Mouse (Mus musculus) T-cell, adult 2 months (primary cell): ENCODE data around the gene Pcsk5.

Experiments
- DNase-seq: peaks from one replicate; pipeline ENCODE4 v3.0.0; 2022; ENCODE audit warnings: low spot score

Pcsk5 gene

GRCm38 (mm10) chr19:17572315-17572714 lies 265.1 kb downstream of the Pcsk5 start:
- no peak for DNase-seq

- no peak for DNase-seq
Measured at GRCm38 (mm10) chr19:17570936-17571335, 266.5 kb downstream of the Pcsk5 start.

GRCm38 (mm10) chr19:17567264-17567663 lies 270.2 kb downstream of the Pcsk5 start:
- no peak for DNase-seq

GRCm38 (mm10) chr19:17566097-17566496 lies 271.3 kb downstream of the Pcsk5 start:
- no peak for DNase-seq

- DNase-seq = no peak
Measured at GRCm38 (mm10) chr19:17558764-17559163, 278.7 kb downstream of the Pcsk5 start.

GRCm38 (mm10) chr19:17555159-17555558 lies 282.3 kb downstream of the Pcsk5 start:
- DNase-seq = no peak

- no peak for DNase-seq
Measured at GRCm38 (mm10) chr19:17554571-17554970, 282.9 kb downstream of the Pcsk5 start.

GRCm38 (mm10) chr19:17553396-17554100 lies 283.9 kb downstream of the Pcsk5 start:
- no peak for DNase-seq

GRCm38 (mm10) chr19:17528746-17529532 lies 308.5 kb downstream of the Pcsk5 start:
- no peak for DNase-seq

- DNase-seq = no peak
Measured at GRCm38 (mm10) chr19:17525558-17525957, 311.9 kb downstream of the Pcsk5 start.

GRCm38 (mm10) chr19:17514456-17514855 lies 323.0 kb downstream of the Pcsk5 start:
- DNase-seq = no peak

GRCm38 (mm10) chr19:17511283-17511682 lies 326.1 kb downstream of the Pcsk5 start:
- DNase-seq = no peak

GRCm38 (mm10) chr19:17504212-17504611 lies 333.2 kb downstream of the Pcsk5 start:
- no peak for DNase-seq

- no peak for DNase-seq
Measured at GRCm38 (mm10) chr19:17498586-17499235, 338.7 kb downstream of the Pcsk5 start.

- no peak for DNase-seq
Measured at GRCm38 (mm10) chr19:17496131-17496530, 341.3 kb downstream of the Pcsk5 start.

GRCm38 (mm10) chr19:17491822-17492544 lies 345.4 kb downstream of the Pcsk5 start:
- no peak for DNase-seq

GRCm38 (mm10) chr19:17491322-17491721 lies 346.1 kb downstream of the Pcsk5 start:
- no peak for DNase-seq

GRCm38 (mm10) chr19:17489866-17490141 lies 347.6 kb downstream of the Pcsk5 start:
- no peak for DNase-seq

- no peak for DNase-seq
Measured at GRCm38 (mm10) chr19:17489041-17489865, 348.2 kb downstream of the Pcsk5 start.

GRCm38 (mm10) chr19:17482126-17482790 lies 355.2 kb downstream of the Pcsk5 start:
- no peak for DNase-seq

GRCm38 (mm10) chr19:17479471-17479870 lies 358.0 kb downstream of the Pcsk5 start:
- no peak for DNase-seq
